Mouse (Mus musculus): ENCODE measurements at regions not wholly inside any gene's neighbourhood (a gene's known extent, or its start where the extent isn't known, plus 50 kb on each side); places are given as distances from the start of the nearest gene placed in this dataset.

DNA sequence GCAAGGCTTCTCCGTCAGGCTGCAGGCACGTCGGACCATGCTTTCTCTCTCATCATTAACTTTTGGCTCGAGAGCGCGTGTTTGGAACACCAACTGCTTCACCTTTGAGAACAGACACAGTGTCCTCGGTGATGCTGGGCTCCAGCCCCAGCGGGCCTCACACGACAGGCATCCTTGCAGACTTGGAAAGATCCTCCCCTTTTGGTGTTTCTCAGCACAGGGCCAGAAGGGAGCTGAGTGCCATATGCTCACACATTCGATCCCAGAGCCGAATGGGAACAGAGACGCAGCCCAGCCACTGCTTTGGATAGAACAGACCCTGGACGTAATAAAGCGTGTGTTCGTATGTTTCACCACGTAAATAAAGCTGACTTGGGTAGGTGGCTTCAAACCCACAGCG is 389.1 kb downstream of the Vrk1 start:
- no peak for TF ChIP-seq GATA1 (IDR thresholded peaks at IDR 0.05; ENCODE audit: borderline replicate concordance, low read length)
- TF ChIP-seq FLI1 (IDR thresholded peaks at IDR 0.05; ENCODE audit: low read length) = no peak
